Mouse (Mus musculus): ENCODE results near the gene Trim40.
"Not testable (repeated sequence)": the region's sequence is repeated elsewhere in the genome, so short reads cannot be mapped to it uniquely, and the experiment has no call there.

Gene Trim40

GRCm38 (mm10) chr17:36892362-36892761 is 2.4 kb upstream of the Trim40 start:
- peak; percentile 39 for DNase-seq

GRCm38 (mm10) chr17:36891496-36891895 is 1.6 kb upstream of the Trim40 start:
- DNase-seq, result not testable (repeated sequence)

- no peak for DNase-seq
Measured at GRCm38 (mm10) chr17:36885132-36885790, 4.7 kb downstream of the Trim40 start.

- DNase-seq, result no peak
Measured at GRCm38 (mm10) chr17:36883350-36883749, 6.6 kb downstream of the Trim40 start.

GRCm38 (mm10) chr17:36874636-36875035 is 15.3 kb downstream of the Trim40 start:
- no peak for DNase-seq

GRCm38 (mm10) chr17:36869955-36870810 is 19.7 kb downstream of the Trim40 start:
- DNase-seq, result peak; percentile 27

- no peak for DNase-seq
Measured at GRCm38 (mm10) chr17:36869284-36869954, 20.5 kb downstream of the Trim40 start, which contains the start of gene Trim10. Gene Trim10 (plus strand): TSS chr17:36869574.

GRCm38 (mm10) chr17:36868836-36869235 is 21.1 kb downstream of the Trim40 start:
- DNase-seq, result no peak

- peak; percentile 19 for DNase-seq
Measured at GRCm38 (mm10) chr17:36866719-36867527, 23.0 kb downstream of the Trim40 start, which contains the start of gene Trim15. Gene Trim15 (minus strand): TSS chr17:36867210.

- DNase-seq, result no peak
Measured at GRCm38 (mm10) chr17:36861680-36862079, 28.2 kb downstream of the Trim40 start.

GRCm38 (mm10) chr17:36858181-36858580 is 31.7 kb downstream of the Trim40 start:
- DNase-seq, result no peak

GRCm38 (mm10) chr17:36856236-36856635 is 33.7 kb downstream of the Trim40 start:
- no peak for DNase-seq

GRCm38 (mm10) chr17:36855484-36855883 is 34.4 kb downstream of the Trim40 start:
- DNase-seq, result no peak

- no peak for DNase-seq
Measured at GRCm38 (mm10) chr17:36851627-36852026, 38.3 kb downstream of the Trim40 start.

- no peak for DNase-seq
Measured at GRCm38 (mm10) chr17:36851200-36851599, 38.7 kb downstream of the Trim40 start.

GRCm38 (mm10) chr17:36849992-36850391 is 39.9 kb downstream of the Trim40 start:
- DNase-seq, result no peak

- no peak for DNase-seq
Measured at GRCm38 (mm10) chr17:36848911-36849310, 41.0 kb downstream of the Trim40 start.

GRCm38 (mm10) chr17:36844725-36845124 is 45.2 kb downstream of the Trim40 start:
- no peak for DNase-seq

- no peak for DNase-seq
Measured at GRCm38 (mm10) chr17:36844286-36844719, 45.6 kb downstream of the Trim40 start.

- no peak for DNase-seq
Measured at GRCm38 (mm10) chr17:36843696-36844095, 46.2 kb downstream of the Trim40 start.

- DNase-seq, result no peak
Measured at GRCm38 (mm10) chr17:36840961-36841445, 48.9 kb downstream of the Trim40 start.

GRCm38 (mm10) chr17:36839931-36840330 is 50.0 kb downstream of the Trim40 start:
- DNase-seq, result no peak

Measured in right cerebral cortex, postnatal 14 days (tissue).